Mouse (Mus musculus): Measurements from ENCODE around the gene Rbm33. TPM values are rescaled to one million over a fixed set of nuclear protein-coding genes. Genes with fewer than 3 reads are reported as not detected.

The Rbm33 gene
- total and polyA plus RNA-seq, 2 experiments, result 16.1 to 17.1 TPM

GRCm38 (mm10) chr5:28290630-28291029 lies 26.3 kb upstream of the Rbm33 start:
- Histone ChIP-seq H3K27ac (replicated peaks; ENCODE audit: insufficient read depth, low read depth, low read length) (0 out of 2 replicates have a peak overlapping the region, but pooled peaks have one; percentile 80), H3K4me3 (ENCODE audit: insufficient read depth, low read depth, low read length) (no peak overlapping the region), H3K36me3 (ENCODE audit: control insufficient read depth, insufficient read depth, low read length) (no peaks in the 10 kb centered on the region), H3K4me1 (ENCODE audit: control insufficient read depth, insufficient read depth, low read length) (peaks cover 9% of the 10 kb centered on the region), H3K27me3 (ENCODE audit: control insufficient read depth, insufficient read depth, low read length) (no peaks in the 10 kb centered on the region), H3K9ac (ENCODE audit: low read depth, low read length) (no peak overlapping the region), H3K79me2 (ENCODE audit: control insufficient read depth, insufficient read depth, low read length) (no peaks in the 10 kb centered on the region)
- TF ChIP-seq CTCF (IDR thresholded peaks at IDR 0.05; ENCODE audit: low read depth, low read length) (no peak), POLR2A (IDR thresholded peaks at IDR 0.05; ENCODE audit: extremely low read depth, insufficient read depth, low read length) (no peak)
- no peak for DNase-seq (ENCODE audit: extremely low read depth, low read depth, low spot score)
- WGBS, result 73% methylated on average over 1 of the region's 1 CpGs

GRCm38 (mm10) chr5:28291118-28291850 lies 25.6 kb upstream of the Rbm33 start:
- H3K79me2 ChIP-seq (ENCODE audit: control insufficient read depth, insufficient read depth, low read length), result no peaks in the 10 kb centered on the region
- no peak overlapping the region; the same call in 1 of the 2 replicates for H3K4me3 ChIP-seq (ENCODE audit: insufficient read depth, low read depth, low read length)
- peak overlapping the region; percentile 80 for H3K27ac ChIP-seq (replicated peaks; ENCODE audit: insufficient read depth, low read depth, low read length)
- H3K4me1 ChIP-seq (ENCODE audit: control insufficient read depth, insufficient read depth, low read length), result peaks cover 9% of the 10 kb centered on the region
- H3K27me3 ChIP-seq (ENCODE audit: control insufficient read depth, insufficient read depth, low read length), result no peaks in the 10 kb centered on the region
- 19% methylated on average over 5 of the region's 5 CpGs for WGBS
- no peaks in the 10 kb centered on the region for H3K36me3 ChIP-seq (ENCODE audit: control insufficient read depth, insufficient read depth, low read length)
- TF ChIP-seq CTCF (IDR thresholded peaks at IDR 0.05; ENCODE audit: low read depth, low read length) (no peak), POLR2A (IDR thresholded peaks at IDR 0.05; ENCODE audit: extremely low read depth, insufficient read depth, low read length) (no peak)
- peak; percentile 68 for DNase-seq (ENCODE audit: extremely low read depth, low read depth, low spot score)
- H3K9ac ChIP-seq (ENCODE audit: low read depth, low read length), result peak overlapping the region; percentile 48; the same call in 1 of the 2 replicates

- WGBS, result 61% methylated on average over 3 of the region's 3 CpGs
- no peak overlapping the region for H3K27ac ChIP-seq (replicated peaks; ENCODE audit: insufficient read depth, low read depth, low read length)
- no peaks in the 10 kb centered on the region for H3K27me3 ChIP-seq (ENCODE audit: control insufficient read depth, insufficient read depth, low read length)
- H3K4me1 ChIP-seq (ENCODE audit: control insufficient read depth, insufficient read depth, low read length), result peaks cover 9% of the 10 kb centered on the region
- DNase-seq (ENCODE audit: extremely low read depth, low read depth, low spot score), result no peak
- no peaks in the 10 kb centered on the region for H3K36me3 ChIP-seq (ENCODE audit: control insufficient read depth, insufficient read depth, low read length)
- H3K9ac ChIP-seq (ENCODE audit: low read depth, low read length), result no peak overlapping the region
- no peak for TF ChIP-seq CTCF (IDR thresholded peaks at IDR 0.05; ENCODE audit: low read depth, low read length)
- no peaks in the 10 kb centered on the region for H3K79me2 ChIP-seq (ENCODE audit: control insufficient read depth, insufficient read depth, low read length)
- no peak overlapping the region for H3K4me3 ChIP-seq (ENCODE audit: insufficient read depth, low read depth, low read length)
Measured at GRCm38 (mm10) chr5:28292281-28292680, 24.6 kb upstream of the Rbm33 start.

- 5% methylated on average over 6 of the region's 6 CpGs for WGBS
- Histone ChIP-seq H3K36me3 (ENCODE audit: control insufficient read depth, insufficient read depth, low read length) (no peaks in the 10 kb centered on the region), H3K9ac (ENCODE audit: low read depth, low read length) (no peak overlapping the region), H3K4me1 (ENCODE audit: control insufficient read depth, insufficient read depth, low read length) (peaks cover 9% of the 10 kb centered on the region), H3K27ac (replicated peaks; ENCODE audit: insufficient read depth, low read depth, low read length) (no peak overlapping the region), H3K79me2 (ENCODE audit: control insufficient read depth, insufficient read depth, low read length) (no peaks in the 10 kb centered on the region), H3K27me3 (ENCODE audit: control insufficient read depth, insufficient read depth, low read length) (no peaks in the 10 kb centered on the region), H3K4me3 (ENCODE audit: insufficient read depth, low read depth, low read length) (no peak overlapping the region; the same call in 1 of the 2 replicates)
- peak; percentile 47 for DNase-seq (ENCODE audit: extremely low read depth, low read depth, low spot score)
- TF ChIP-seq POLR2A (IDR thresholded peaks at IDR 0.05; ENCODE audit: extremely low read depth, insufficient read depth, low read length) (no peak), CTCF (IDR thresholded peaks at IDR 0.05; ENCODE audit: low read depth, low read length) (peak; percentile 99)
Measured at GRCm38 (mm10) chr5:28293990-28294389, 22.9 kb upstream of the Rbm33 start.

GRCm38 (mm10) chr5:28298161-28298560 lies 18.8 kb upstream of the Rbm33 start:
- no peak for DNase-seq (ENCODE audit: extremely low read depth, low read depth, low spot score)
- no peaks in the 10 kb centered on the region for H3K79me2 ChIP-seq (ENCODE audit: control insufficient read depth, insufficient read depth, low read length)
- H3K4me3 ChIP-seq (ENCODE audit: insufficient read depth, low read depth, low read length), result no peak overlapping the region
- H3K4me1 ChIP-seq (ENCODE audit: control insufficient read depth, insufficient read depth, low read length), result peaks cover 8% of the 10 kb centered on the region
- no peak overlapping the region for H3K9ac ChIP-seq (ENCODE audit: low read depth, low read length)
- no peak for TF ChIP-seq POLR2A (IDR thresholded peaks at IDR 0.05; ENCODE audit: extremely low read depth, insufficient read depth, low read length)
- TF ChIP-seq CTCF (IDR thresholded peaks at IDR 0.05; ENCODE audit: low read depth, low read length), result no peak
- no peak overlapping the region for H3K27ac ChIP-seq (replicated peaks; ENCODE audit: insufficient read depth, low read depth, low read length)
- H3K36me3 ChIP-seq (ENCODE audit: control insufficient read depth, insufficient read depth, low read length), result no peaks in the 10 kb centered on the region
- H3K27me3 ChIP-seq (ENCODE audit: control insufficient read depth, insufficient read depth, low read length), result no peaks in the 10 kb centered on the region
- 84% methylated on average over 5 of the region's 5 CpGs for WGBS

GRCm38 (mm10) chr5:28298693-28299092 lies 18.2 kb upstream of the Rbm33 start:
- Histone ChIP-seq H3K4me1 (ENCODE audit: control insufficient read depth, insufficient read depth, low read length) (peaks cover 8% of the 10 kb centered on the region), H3K4me3 (ENCODE audit: insufficient read depth, low read depth, low read length) (no peak overlapping the region), H3K27ac (replicated peaks; ENCODE audit: insufficient read depth, low read depth, low read length) (no peak overlapping the region), H3K36me3 (ENCODE audit: control insufficient read depth, insufficient read depth, low read length) (no peaks in the 10 kb centered on the region), H3K79me2 (ENCODE audit: control insufficient read depth, insufficient read depth, low read length) (no peaks in the 10 kb centered on the region), H3K9ac (ENCODE audit: low read depth, low read length) (no peak overlapping the region), H3K27me3 (ENCODE audit: control insufficient read depth, insufficient read depth, low read length) (no peaks in the 10 kb centered on the region)
- WGBS, result 79% methylated on average over 3 of the region's 3 CpGs
- TF ChIP-seq POLR2A (IDR thresholded peaks at IDR 0.05; ENCODE audit: extremely low read depth, insufficient read depth, low read length), result no peak
- no peak for TF ChIP-seq CTCF (IDR thresholded peaks at IDR 0.05; ENCODE audit: low read depth, low read length)
- no peak for DNase-seq (ENCODE audit: extremely low read depth, low read depth, low spot score)

Measured in liver, adult 2 months (tissue).